Mouse (Mus musculus): ENCODE measurements at regions not wholly inside any gene's neighbourhood (a gene's known extent, or its start where the extent isn't known, plus 50 kb on each side); places are given as distances from the start of the nearest gene placed in this dataset.

DNA sequence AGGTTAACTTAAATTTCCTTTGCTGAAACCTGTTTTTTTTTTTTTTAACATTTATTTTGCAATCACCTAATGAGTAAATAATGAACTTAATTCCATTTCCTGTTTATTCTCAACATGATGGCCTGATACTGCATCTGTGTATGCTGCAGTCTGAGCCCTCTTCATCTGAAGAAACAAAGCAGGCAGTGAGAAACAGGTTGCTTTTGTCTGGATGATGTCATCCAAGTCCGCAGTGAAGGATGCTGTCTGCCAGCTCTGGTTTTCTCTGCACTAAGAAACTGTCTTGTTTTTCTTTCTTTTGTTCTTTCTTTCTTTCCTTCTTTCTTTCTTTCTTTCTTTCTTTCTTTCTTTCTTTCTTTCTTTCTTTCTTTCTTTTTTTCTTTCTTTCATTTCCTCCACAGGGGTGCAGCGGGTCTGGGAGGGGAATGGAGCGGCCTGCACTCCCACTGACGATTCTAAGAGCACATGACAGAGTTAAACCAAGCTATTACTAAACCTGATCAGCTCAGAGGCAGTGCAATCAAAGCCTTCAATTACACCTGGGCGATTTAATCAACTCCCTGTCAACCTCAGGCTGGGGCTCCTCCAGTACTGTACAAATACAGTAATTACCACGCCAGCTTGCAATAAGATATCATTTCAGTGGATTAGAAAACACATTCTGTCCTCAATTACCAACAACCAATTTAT is 204.0 kb downstream of the Fam76b start:
- TF ChIP-seq CTCF (conservative IDR thresholded peaks at IDR 0.05; ENCODE audit: low read length) (no peak), NANOG (IDR thresholded peaks at IDR 0.05; ENCODE audit: borderline replicate concordance, low read length) (no peak)
